Mouse (Mus musculus): ENCODE measurements at regions not wholly inside any gene's neighbourhood (a gene's known extent, or its start where the extent isn't known, plus 50 kb on each side); places are given as distances from the start of the nearest gene placed in this dataset.

GRCm38 (mm10) chr3:34522054-34522684 is 128.0 kb upstream of the Sox2 start:
- DNase-seq (ENCODE audit: low read depth): no peak

GRCm38 (mm10) chr3:34521357-34522053 is 128.7 kb upstream of the Sox2 start:
- DNase-seq (ENCODE audit: low read depth): no peak

DNA sequence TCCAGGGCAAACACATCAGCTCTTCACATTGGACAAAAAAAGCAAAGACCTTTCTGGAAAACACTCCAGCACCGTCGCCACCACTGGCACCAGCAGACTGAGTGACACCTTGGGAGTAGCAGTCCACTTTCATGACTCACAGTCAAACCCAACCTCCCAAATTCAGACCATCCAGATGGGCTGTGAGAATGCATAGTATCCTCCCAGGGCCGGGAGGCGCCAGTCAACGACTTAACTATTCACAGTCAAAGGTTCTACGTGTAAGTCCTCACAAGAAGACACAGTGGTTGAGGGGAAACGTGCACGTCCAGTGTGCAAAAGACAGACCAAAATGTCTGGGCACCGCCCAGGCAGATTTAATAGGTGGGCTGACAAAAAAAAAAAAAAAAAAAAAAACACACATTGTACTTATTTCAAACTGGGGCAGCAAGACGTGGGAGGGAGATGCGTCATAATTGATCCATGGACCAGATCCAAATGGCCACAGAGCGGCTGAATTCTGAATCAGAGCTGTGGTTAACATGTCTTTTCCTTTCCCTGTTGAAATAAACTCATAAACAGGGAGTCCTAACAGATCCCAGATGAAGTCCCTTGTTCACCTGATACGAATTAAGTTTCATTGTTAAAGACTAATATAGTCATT is 137.6 kb upstream of the Sox2 start:
- DNase-seq (ENCODE audit: low read depth): no peak

DNA sequence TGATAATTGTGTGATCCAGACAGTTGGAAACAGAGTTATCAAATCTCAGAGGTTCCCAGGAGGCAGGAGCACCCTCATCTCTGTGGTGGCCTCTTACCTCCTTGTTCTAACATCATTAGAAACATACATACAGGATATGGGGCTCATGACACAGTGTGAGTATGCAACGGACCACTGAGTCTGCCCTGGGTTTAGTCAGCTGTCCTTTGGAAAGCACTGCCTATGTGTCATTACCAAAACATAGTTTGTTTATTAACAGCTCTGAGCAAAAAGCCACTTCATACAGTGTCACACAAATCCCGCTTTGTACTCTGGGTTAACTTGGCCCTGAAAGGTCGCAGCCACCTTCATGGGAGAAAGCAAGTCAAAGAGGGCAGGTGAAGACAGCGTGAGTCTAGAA is 139.5 kb upstream of the Sox2 start:
- DNase-seq (ENCODE audit: low read depth): no peak

- DNase-seq (ENCODE audit: low read depth): no peak
Observed at GRCm38 (mm10) chr3:34509160-34509559, 141.0 kb upstream of the Sox2 start.

DNA sequence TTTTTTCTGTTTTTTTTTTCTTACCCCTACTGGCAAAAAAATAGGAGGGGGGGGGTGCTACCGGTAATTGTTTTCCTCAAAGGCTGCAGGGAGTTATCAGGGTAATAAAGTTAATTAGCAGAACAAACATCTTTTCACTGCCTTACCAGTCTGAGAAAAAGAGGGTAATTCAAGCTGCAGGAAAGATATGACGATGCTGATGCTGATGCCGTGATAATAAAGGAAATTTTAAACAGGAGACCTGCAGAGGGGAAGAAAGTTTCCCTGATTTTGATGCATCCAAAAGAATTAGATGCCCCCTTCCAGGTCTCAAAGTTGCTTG is 145.7 kb upstream of the Sox2 start:
- DNase-seq (ENCODE audit: low read depth): no peak

GRCm38 (mm10) chr3:34503874-34504572 is 146.2 kb upstream of the Sox2 start:
- no peak for DNase-seq (ENCODE audit: low read depth)

GRCm38 (mm10) chr3:34496839-34497238 is 153.4 kb upstream of the Sox2 start:
- no peak for DNase-seq (ENCODE audit: low read depth)

DNA sequence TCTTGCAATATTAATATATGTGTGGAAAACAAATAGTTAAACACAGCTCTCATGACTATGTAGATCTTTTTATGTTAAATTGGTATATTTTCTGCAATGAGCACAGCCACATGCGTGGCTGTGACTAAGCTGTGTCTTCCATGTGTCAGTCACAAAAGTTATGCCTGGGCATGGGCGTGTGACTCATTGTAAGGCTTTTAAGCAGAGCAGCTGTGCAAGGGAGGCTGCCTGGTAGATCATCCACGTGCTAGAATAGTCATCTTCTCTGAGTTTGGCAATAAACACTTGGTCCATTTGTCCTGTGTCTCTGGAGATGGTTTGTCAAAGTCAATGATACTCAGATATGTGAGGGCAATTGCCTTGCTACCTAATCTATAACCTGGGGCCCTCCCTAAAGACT is 154.6 kb upstream of the Sox2 start:
- DNase-seq (ENCODE audit: low read depth): no peak

DNA sequence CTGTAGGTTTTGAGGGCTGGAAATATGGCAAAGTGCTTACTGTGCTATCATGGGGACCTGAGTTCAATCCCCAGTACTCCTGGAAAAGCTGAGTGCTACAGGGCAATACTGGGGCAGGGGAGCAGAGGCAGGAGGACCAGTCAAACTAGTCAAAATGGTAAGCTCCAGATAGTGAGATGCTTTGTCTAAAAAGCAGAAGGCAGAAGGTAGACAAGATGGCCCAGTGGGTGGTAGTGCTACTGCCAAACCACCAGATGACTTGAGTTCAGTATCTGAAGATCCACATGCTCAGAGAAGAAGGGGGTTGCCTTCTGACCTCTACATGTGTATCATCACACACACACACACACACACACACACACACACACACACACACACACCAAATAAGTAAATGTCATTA is 156.3 kb upstream of the Sox2 start:
- DNase-seq (ENCODE audit: low read depth): no peak

- DNase-seq (ENCODE audit: low read depth): no peak
Observed at GRCm38 (mm10) chr3:34489008-34489407, 161.2 kb upstream of the Sox2 start.

DNA sequence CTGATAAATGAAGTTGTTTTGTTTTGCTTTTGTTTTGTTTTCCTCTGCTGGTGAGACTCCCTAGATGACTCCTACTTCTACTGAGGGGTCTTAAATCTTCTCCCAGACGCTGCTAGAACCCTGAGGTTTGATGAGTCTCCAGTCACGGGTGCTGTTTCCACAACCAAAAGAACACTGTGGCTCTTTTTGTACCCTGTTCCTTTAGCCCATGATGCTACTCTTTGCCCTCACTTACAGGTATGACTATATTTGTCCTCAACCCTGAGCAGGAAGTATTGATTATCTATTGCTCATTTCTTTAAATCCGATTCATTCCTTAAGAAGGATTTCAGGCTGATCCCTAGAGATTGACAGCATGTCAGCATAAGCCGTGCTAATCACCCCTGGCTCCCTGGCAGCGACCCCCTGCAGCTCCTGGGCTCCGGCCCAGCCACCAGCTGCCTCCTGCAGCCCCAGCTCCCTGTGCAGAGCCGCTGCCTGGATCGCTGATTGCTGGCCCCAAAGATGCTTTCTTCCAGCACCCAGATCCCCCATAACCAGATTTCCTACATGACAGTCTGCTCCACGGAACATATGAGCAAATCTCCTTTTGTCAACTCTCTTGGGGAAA is 163.7 kb upstream of the Sox2 start:
- no peak for DNase-seq (ENCODE audit: low read depth)

DNA sequence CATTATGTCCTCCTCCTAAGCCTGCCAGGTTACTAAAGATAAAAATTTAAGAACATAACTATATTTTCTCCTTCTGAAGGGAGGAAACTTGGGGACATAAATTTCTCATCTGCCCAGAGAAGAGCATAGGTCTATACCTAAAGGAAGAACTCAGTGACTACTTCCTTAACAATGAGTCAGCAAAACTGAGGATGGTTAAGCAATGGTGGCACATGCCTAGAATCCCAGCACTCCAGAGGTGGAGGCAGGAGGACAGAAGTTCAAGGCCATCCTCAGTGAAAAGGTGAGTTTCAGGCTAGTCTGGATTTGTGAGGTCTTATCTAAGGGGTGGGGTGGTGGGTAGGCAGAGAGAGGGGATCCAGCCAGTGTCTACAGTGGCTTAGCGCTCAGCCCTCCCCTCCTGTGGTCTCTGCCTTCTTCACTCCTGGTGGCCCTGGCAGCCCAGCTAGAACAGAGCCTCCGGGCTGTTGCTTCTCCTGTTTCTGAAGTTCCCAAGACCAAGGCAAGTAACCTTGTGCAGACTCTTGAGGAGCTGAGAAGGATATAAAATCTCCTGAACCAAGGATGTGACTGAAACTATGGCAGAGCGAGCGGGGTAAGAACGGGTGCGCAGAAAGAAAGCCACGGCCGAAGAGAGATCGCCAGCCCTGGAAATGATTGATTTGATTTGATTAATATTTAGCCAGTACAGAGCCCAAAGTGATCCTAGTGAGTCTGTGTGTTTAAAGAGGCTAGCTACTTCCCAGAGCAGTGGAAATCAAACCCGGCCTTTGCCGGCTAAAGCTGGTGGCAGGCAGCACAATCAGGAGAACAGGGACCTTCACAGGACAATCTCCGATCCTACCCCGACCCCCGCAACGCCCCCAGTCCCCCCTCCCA is 164.6 kb upstream of the Sox2 start:
- DNase-seq (ENCODE audit: low read depth): no peak

DNA sequence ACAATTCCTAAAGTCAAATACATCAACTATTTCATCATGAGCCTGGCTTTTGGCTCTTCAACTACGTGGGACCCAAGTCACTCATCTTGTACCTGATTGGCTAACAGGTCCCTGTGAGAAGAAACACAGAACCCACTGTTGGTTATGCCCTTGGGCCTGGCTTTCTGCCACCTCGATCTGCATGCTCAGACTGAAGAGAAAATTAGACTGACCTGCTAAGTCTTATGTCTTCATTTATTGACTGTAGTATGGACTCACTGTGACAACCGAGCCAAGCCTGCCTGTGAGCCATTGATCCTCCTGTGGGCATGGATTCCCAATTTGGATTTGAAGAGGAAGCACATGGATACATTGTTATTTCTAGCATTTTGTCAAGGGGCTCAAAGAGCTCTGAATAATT is 166.3 kb upstream of the Sox2 start:
- DNase-seq (ENCODE audit: low read depth): no peak

DNA sequence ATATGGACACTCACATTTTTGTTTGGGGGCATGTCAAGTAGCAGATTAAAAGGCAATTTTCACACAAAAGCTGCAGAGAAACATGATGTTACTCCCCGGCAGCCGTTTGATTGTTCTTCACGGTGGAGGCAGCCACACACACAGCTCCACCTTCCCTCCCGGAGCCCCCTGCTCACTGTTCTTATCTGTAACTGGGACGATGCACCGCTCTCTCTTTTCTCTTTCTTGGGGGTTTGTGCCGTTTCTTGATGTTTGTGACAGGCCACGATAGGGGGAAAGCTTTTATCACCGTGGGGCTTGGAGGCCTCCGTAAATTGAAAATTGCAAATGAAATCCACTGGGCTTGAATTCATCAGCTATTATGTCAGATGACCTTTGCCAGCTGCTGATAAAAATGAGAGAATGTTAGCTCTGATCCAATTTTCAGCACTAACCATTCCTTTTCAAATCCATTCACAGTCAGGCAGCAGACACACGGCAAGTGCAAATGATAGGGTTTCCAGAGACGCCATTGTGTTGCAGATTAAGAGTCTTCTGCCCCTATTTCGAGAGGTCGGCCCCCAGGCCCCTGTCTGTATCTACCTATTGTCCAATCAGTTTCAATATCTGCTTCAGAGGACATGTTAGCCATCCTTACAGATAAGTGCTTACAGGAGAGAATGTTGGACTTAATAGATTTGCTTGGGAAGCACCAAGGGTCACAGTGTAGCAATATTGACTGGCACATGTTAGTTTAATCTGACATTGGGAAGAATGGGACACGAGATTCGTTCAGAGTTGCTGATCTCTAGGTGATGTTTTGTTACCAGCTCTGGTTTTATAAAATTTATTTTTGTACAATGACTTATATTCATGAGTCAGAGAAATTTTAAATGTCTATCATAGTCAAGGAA is 168.1 kb upstream of the Sox2 start:
- DNase-seq (ENCODE audit: low read depth): no peak

- DNase-seq (ENCODE audit: low read depth): no peak
Observed at GRCm38 (mm10) chr3:34481314-34481713, 168.9 kb upstream of the Sox2 start.

DNA sequence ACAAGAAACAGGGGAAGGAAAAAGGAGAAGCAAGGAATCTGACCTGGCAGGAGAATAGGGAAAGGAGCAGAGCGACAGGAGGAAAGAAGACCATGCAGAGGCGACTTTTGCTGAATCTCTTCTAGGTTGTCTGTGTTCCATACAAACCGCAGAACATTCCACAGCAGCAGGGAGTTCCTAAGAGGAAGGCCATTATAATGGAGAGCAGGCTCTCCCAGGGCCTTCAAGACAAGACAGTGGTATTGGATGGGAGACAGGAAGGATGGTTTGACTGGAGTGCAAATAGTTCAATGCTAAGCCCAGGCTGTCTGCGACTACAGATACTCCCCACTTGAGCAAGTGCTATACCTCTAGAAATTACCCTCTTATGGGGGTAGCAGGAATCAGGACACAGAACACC is 176.1 kb upstream of the Sox2 start:
- no peak for DNase-seq (ENCODE audit: low read depth)

DNA sequence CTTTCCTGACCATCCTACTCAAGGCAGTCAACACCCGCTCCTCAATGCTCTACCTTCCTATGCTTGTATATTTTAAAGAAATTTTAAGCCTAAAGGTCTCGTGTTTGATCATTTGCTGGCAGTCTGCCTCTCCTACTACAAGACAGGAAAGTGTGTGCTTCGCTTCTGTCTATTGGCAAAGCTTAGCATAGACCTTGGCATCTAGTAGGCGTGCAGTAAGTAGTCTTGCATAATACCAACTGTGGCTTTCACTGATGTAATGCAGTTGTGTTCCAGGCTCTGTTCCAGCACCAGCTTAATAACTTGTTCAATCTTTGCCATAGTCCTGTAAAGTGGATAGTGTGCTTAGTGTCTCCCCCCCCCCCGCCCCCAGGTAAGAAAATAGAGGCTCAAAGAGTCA is 179.5 kb upstream of the Sox2 start:
- no peak for DNase-seq (ENCODE audit: low read depth)

DNA sequence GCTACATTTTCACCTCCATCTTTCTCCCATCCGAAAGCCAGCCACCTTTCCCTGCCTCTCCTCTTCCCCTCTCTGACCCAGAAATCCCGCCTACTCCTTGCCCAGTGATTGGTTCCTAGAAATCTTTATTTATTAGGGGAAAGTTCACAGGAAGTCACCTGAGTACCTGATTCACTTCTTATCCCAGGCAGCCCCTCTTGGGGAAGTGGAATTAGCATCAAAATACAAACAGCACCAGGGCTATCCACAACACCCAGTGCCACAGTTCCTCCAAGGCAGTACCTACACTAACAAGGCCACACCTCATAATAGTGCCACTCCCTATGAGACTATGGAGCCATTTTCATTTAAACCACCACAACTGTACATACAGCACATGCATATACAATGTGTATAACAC is 180.3 kb upstream of the Sox2 start:
- no peak for DNase-seq (ENCODE audit: low read depth)

- DNase-seq (ENCODE audit: low read depth): no peak
Observed at GRCm38 (mm10) chr3:34466312-34466711, 183.9 kb upstream of the Sox2 start.
